Mouse (Mus musculus): Measurements from ENCODE around the gene Alx3. TPM values are rescaled to one million over a fixed set of nuclear protein-coding genes. Genes with fewer than 3 reads are reported as not detected.

Gene Alx3
- total RNA-seq, 2 experiments from 2014 or later, result not detected

GRCm38 (mm10) chr3:107582875-107583767 lies 11.7 kb upstream of the Alx3 start:
- DNase-seq (ENCODE audit: low spot score in 2 of 2), result no peak

GRCm38 (mm10) chr3:107583893-107584292 lies 10.9 kb upstream of the Alx3 start:
- no peak for DNase-seq (ENCODE audit: low spot score in 2 of 2)

DNA sequence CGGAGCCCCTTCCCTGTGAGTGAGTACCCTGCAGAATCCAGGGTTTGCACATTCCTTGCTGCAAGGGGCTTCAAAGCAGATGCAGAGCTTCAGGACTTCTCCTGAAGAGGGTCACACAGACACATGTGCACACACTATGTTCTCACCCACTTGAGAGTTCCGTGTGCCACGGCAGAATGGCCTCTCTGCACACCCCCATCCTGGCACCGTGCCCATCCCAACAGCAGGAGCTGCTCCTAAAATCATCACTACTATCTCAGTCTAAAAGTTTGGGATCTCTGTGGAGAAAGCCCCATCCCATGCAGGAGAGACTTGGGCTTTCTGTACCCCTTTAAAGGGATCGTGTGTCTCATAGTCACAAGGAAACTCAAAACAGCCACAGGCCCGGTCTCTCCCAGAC lies 8.3 kb upstream of the Alx3 start:
- no peak for DNase-seq (ENCODE audit: low spot score in 2 of 2)

DNA sequence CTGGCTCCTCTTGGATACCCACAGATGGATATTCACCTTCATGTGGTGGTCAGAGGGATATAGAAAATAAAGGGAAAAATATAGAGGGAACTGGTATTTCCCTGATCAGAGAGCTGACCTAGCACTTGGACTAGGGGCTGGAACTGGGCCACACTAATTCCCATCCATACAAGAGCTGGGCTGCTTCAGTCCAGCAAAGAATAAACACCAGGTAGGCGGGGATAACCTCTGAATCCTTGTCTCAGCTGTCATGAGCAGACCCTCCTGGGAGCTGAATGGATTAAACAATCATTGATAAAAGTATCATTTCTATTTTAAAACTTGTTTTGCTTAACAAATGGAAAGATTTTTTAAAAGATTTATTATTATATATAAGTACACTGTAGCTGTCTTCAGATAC lies 3.2 kb upstream of the Alx3 start:
- DNase-seq (ENCODE audit: low spot score in 2 of 2), result no peak

DNA sequence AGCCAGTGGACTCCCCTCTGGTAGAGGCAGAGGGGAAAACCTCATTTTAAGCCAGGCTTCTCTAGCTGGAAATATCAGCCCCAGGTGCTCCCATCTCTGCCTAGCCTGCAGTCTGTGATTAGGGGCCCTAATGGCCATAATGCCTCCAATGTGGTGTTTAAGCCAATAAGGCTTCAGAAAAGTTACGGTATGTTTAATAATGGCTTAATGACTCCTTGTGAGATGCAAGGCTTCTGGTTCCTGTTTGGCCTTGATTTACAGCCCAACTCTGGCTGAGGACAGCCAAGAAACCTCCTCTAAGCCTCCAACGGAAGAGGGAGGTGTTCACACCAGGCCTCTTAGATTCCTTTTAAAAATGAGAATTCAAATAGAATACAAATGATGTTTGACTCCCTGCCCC lies 1.2 kb upstream of the Alx3 start:
- DNase-seq (ENCODE audit: low spot score in 2 of 2), result no peak

DNA sequence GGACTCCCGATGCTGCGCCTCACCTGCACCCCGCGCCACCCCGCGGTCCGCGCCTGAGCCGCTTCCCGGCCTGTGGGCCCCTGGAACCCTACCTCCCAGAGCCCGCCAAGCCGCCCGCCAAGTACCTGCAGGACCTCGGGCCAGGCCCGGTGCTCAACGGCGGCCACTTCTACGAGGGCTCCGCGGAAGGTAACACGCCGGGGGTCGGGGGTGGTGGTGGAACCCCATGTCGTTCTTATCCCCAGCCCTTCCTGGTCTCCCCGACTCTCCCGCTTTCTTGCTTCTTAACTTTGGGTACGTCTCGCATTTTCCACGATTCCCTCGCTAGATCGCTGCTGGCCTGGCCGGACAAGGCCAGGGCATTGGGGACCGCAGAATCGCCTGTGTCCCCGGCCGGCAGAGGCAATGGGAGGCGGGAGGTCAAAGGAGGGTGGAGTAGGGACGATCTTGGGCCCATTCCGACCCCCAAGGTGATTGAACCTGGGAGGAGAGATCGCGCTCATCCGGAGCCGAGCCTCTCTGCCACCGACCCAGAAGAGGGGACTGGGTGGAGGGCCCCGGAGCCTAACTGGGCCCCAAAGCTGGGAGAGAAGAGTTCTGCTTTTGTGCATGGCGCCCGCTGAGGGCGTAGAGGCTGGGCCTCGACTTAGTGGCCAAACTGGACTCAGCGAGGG lies 570 bp downstream of the Alx3 start:
- DNase-seq (ENCODE audit: low spot score in 2 of 2), result no peak

DNA sequence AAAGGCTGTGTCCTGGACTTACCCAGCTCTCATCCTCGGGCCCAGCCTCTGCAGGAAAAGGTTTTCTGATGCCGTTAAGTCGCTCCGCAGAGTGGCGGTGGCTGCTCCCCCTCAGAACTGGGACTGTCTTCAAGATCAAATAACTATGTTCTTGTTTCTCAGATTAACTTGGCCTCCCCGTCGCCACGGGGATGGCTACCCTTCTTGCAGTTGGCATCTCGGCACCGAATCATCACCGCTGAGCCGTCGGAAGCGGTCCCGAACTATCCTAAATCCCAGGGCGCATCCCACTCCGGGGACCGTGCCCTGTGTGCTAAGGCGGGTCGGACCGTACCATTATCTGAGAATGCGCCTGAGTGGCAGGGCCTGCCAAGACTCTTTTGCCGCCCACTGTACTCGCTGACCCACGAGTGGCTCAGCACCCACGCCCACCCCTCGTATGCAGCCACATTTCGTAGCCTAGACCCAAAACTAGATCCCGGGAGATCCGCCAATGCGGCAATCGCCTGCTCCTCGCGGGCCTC lies 1.2 kb downstream of the Alx3 start:
- DNase-seq (ENCODE audit: low spot score in 2 of 2), result no peak

- no peak for DNase-seq (ENCODE audit: low spot score in 2 of 2)
Observed at GRCm38 (mm10) chr3:107596559-107596958, 1.7 kb downstream of the Alx3 start.

DNA sequence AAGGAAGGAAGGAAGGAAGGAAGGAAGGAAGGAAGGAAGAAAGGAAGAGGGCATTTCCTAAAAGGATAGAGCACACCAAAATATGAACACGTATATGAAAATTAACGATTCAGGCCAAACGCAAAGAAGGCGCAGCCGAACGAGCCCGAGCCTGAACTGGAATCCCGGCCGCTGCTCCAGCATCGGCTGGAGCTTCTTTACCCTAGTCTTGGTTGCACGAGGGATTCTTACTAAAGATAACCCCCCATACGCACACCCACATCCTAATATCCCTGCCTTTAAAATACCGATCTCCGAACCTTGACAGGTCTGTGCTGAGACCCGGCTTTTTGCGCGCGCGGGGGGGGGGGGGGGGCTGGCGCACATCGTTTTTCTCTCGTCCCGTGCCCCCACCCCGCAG lies 2.3 kb downstream of the Alx3 start:
- no peak for DNase-seq (ENCODE audit: low spot score in 2 of 2)

- no peak for DNase-seq (ENCODE audit: low spot score in 2 of 2)
Observed at GRCm38 (mm10) chr3:107597586-107598389, 3.0 kb downstream of the Alx3 start.

DNA sequence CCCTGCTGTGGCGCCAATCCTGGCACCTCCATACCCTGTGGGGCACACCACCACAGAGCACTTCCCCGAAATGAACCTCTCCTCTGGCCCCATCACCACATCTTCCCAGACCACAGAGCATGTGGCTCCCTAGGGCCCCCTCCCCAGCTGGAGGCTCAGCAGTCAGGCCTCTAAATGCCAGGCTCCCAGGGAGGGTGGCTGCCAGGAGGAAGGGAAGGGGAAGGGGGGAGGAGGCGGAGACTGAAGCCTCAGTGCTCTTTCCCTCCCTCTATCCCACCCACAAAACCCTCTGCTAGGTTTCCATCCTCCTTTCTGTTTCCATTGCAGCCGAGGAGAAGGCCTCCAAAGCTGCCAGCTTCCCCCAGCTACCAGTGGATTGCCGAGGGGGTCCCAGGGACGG lies 5.3 kb downstream of the Alx3 start:
- no peak for DNase-seq (ENCODE audit: low spot score in 2 of 2)

- peak in 1 of 2 experiments; percentile 56 for DNase-seq (ENCODE audit: low spot score in 2 of 2)
Observed at GRCm38 (mm10) chr3:107605304-107605703, 10.5 kb downstream of the Alx3 start.

GRCm38 (mm10) chr3:107607221-107607620 lies 12.4 kb downstream of the Alx3 start:
- DNase-seq (ENCODE audit: low spot score in 2 of 2), result no peak

- no peak for DNase-seq (ENCODE audit: low spot score in 2 of 2)
Observed at GRCm38 (mm10) chr3:107608808-107609207, 14.0 kb downstream of the Alx3 start.

- DNase-seq (ENCODE audit: low spot score in 2 of 2), result no peak
Observed at GRCm38 (mm10) chr3:107609376-107609775, 14.5 kb downstream of the Alx3 start.

GRCm38 (mm10) chr3:107611394-107611793 lies 16.6 kb downstream of the Alx3 start:
- no peak for DNase-seq (ENCODE audit: low spot score in 2 of 2)

GRCm38 (mm10) chr3:107612902-107613525 lies 18.2 kb downstream of the Alx3 start:
- DNase-seq (ENCODE audit: low spot score in 2 of 2), result peak in 1 of 2 experiments; percentile 59

DNA sequence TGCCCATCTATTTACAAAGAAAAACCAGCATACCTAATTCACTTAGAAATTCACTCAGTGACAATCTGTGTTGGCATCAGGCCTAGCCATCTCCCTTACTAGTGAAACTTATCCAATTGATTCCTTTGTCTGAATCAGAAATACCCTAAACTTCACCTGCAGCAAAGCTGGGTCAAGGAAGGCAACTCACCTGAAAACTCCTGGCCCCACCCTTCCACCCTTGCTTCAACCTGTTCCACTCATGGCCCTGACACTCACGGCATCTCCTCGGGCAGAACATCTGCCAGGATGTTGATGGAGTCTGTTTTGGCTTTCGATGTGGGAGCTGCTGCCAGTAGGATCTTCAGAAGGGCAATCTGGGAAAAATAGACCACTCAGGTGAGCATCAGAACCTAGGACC lies 23.0 kb downstream of the Alx3 start:
- DNase-seq (ENCODE audit: low spot score in 2 of 2), result no peak

- DNase-seq (ENCODE audit: low spot score in 2 of 2), result no peak
Observed at GRCm38 (mm10) chr3:107619911-107620310, 25.1 kb downstream of the Alx3 start.

GRCm38 (mm10) chr3:107621286-107622075 lies 26.6 kb downstream of the Alx3 start:
- no peak for DNase-seq (ENCODE audit: low spot score in 2 of 2)
